Mouse (Mus musculus) mature B cell (primary cell): Measurements from ENCODE around the gene Igf1r.

Experiments
- in situ Hi-C: fragments of 300-500 bp; cut with MboI; formaldehyde crosslinking; loops from 2 replicates; pipeline ENCODE4 v1.14.3; 2019

The Igf1r gene

DNA sequence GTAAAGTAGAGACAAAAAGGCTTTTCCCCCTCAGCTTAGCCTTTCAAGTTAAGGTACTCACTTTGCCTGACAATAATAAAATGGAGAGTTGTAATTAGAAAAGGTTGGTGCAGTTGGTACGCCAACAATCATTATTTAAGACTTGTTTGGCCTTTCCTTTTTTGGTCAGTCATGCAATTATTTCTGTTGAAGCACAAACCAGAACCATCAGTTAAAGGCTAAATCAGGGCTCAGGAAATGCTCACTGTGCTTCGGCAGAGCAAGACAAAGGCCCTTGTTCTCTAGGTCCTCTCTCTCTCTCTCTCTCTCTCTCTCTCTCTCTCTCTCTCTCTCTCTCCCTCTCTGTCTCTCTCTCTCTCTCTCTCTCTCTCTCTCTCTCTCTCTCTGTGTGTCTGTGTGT lies 165.4 kb downstream of the Igf1r start:
- in situ Hi-C loops, result no loop called here

- in situ Hi-C loops, result no loop called here
Observed at GRCm38 (mm10) chr7:68119605-68120004, 167.0 kb downstream of the Igf1r start.

GRCm38 (mm10) chr7:68122418-68122817 lies 169.8 kb downstream of the Igf1r start:
- in situ Hi-C loops, result no loop called here

DNA sequence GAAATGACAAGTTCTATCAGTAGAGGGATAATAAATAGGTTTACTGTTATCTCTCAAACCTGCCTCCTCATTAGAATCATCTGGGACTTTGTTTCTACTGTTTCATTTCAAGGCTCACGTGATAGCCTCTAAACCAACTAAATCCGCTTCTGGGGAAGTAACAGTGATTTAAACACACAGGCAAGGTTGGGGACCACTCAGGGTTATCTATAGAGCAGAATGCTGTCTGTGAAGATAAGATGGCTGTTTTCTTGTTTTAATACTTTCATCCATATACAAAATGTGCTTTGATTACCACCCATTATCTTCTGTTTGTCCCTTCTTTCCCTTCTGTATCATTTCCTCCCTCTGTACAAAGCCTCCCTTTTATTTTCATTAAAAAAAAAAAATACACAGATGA lies 172.7 kb downstream of the Igf1r start:
- in situ Hi-C loops, result no loop called here

- in situ Hi-C loops, result no loop called here
Observed at GRCm38 (mm10) chr7:68127799-68128261, 175.2 kb downstream of the Igf1r start.

DNA sequence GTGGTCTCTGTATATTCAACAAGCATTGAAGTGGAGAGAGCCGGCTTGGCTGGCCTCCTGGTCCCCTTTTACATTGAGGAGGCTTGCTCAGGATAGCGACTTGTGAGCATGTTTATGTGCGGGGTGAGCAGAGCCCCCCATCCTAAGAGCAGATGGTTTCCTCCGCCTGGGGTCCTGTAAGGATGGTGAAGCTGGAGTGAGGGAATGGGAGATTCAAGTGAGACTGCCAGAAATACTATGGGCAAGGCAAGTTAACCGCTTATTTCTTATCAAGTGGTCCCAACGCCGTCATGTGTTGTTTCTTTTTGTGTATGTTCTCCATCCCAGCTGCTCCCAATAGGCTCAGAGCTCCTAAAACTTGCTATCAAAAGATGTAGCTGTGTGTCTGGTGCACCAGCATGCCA lies 175.6 kb downstream of the Igf1r start:
- in situ Hi-C loops, result no loop called here

DNA sequence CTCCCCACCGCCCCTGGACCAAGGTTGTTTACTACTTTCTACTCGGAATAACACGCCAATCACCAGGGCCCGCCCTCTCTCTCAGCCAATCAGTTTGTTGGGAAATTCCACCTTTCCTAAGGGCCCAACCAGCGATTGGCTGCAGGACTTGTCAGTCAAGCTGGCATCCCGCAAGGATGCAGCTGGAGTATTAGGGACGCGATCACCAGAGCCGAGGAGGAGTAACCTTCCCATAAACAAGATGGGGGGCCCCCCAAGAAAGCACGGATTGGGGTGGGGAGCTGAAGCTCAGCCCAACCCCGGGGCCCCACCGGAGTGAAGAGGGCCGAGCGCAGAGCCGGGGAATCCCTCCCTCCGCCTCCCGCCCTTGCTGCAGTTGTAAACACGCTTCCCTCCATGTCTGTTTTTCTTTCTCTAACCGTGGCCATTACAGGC lies 176.5 kb downstream of the Igf1r start:
- in situ Hi-C loops, result no loop called here

DNA sequence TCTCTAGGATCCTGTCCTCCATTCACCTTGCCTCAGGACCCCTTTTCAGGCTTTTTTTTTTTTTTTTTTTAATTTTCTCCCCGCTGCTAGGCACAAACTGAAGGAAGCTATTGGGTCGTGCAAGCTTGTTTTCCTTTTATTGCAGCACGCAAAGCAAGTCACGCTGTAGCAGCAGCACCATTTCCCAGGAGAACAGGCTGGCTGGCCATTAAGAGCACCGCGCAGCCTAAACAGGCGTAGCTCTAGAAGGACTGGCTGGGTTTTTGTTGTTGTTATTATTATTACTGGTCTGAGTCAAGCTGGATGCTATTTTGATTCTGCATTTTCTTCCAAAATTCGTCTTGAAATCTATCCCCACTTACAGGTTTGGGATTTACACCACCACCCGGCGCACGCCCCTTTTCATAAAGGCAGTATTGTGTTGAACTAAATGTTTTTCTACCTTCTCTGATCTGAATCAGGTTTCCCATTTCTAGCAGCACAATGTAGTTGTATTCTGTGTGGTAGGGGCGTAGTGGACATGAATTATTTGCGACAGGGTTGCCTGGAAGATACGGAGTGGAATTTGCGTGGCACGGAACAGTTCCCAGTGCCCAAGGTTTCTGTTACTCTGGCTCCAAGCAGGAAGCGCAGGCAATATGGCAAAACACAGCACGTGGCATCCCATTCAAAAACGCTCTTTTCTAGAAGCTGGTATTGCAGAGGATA lies 177.1 kb downstream of the Igf1r start:
- in situ Hi-C loops, result no loop called here

- in situ Hi-C loops, result no loop called here
Observed at GRCm38 (mm10) chr7:68130950-68131580, 178.4 kb downstream of the Igf1r start.

DNA sequence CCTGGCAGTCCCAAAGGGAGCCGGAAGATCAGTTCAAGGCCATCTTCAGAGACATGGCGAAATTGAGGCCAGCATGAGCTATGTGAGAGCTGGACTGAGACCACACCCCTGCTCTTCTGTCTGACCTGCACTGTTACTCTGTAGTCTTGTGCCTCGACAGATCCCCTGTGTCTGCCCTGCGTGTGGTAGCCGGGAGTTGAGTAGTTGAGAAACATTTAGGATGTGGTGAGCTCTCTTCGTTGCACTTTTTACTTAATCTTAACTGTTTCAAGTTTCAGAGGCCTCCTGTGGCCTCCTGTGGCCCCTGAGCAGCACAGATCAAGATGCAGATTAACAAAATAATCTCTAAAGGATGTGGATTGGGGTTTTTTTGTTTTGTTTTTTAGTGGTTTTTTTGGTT lies 181.1 kb downstream of the Igf1r start:
- in situ Hi-C loops, result no loop called here

- in situ Hi-C loops, result no loop called here
Observed at GRCm38 (mm10) chr7:68134948-68135347, 182.3 kb downstream of the Igf1r start.

GRCm38 (mm10) chr7:68136056-68136455 lies 183.4 kb downstream of the Igf1r start:
- in situ Hi-C loops, result no loop called here

DNA sequence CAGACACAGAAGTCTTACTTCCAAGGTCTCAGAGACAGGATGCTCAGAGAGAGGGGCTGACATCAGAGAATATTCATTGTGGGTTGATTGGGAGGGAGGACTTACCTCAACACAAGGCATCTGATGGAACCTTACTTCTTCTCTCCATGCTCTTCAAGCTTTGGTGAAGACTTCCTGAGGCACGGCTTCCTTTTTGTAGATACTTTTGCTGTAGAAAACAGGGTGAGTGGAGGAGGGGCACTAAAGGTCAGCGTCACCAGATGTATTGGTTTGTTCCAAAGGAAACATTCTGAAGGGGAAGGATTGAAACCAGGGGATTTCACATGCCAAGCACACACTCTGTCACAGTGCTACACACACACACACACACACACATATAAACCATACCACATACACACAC lies 186.8 kb downstream of the Igf1r start:
- in situ Hi-C loops, result no loop called here

DNA sequence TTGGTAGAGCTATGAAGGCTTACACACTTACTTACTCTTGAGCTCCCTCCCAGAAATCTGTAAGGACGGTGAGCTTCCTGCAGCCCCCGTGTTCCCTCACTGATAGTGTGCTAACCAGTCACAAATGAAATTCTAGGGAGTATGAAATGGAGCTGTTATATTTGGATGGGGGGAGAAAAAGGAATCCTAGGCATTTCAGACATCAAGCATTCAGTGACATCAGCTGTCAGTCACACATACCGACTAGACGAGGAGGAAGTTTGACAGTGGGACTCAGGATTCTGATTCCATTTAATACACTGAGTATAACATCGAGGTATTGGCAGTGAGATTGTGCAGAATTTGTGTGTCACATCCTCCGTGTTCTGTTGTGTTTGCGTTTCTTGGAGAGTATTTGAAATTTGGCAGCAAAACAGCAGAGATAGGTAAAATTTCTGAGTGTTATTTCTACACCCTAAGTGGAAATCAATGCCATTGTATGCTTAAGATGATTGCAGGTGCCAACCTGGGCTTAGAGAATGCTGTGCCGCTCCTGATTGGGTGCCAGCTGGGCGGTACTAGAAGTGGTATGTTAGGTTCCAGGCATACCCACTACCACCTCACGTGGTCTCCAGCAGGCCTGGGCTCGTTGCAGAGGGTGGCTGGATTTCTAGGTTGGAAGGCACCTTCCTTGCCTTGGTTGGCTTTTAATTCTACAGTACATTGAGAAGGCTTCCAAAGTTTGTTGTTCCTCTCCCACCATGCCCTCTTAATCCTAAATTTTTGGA lies 187.6 kb downstream of the Igf1r start:
- in situ Hi-C loops, result no loop called here

GRCm38 (mm10) chr7:68144266-68144665 lies 191.6 kb downstream of the Igf1r start:
- in situ Hi-C loops, result no loop called here

GRCm38 (mm10) chr7:68148297-68149048 lies 195.8 kb downstream of the Igf1r start:
- in situ Hi-C loops, result no loop called here

DNA sequence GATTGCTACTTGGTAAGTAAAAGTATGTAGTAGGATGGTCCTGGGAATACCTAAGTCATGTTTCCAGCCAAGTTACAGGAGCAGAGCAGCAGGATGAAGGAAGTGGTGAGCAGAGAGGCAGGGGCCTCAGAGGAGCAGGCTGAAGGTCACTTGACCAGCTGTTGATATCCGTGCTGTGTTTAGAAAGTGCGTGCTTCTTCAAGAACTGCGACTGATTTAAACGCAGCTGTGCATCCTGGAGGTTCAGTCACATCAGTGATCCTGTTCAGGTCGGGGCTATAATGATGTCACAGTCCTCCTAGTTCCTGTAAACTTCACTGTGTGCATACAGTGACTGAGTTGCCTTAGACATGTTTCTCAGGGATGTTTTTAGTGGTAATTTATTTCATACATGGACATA lies 199.3 kb downstream of the Igf1r start:
- in situ Hi-C loops, result no loop called here

DNA sequence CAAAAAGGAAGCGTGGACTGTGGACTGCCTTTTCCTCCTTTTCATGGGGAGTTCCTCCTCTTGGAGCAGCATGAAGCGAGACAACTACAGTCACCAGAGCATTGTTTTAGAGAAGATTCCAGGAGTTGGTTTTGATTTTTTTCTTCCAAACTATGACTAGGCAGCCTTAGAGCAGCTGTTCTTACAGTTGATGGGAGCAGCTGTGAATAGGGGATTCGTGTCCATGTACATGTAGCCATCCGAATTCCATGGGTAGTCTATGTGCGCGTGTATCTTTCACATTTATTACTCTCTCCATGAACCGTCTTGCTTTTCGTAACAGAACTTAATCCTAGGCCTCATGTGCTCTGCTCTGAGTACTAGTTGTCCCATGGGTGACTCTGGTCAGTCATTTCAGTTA lies 199.8 kb downstream of the Igf1r start:
- in situ Hi-C loops, result no loop called here

GRCm38 (mm10) chr7:68153269-68153668 lies 200.6 kb downstream of the Igf1r start:
- in situ Hi-C loops, result no loop called here

DNA sequence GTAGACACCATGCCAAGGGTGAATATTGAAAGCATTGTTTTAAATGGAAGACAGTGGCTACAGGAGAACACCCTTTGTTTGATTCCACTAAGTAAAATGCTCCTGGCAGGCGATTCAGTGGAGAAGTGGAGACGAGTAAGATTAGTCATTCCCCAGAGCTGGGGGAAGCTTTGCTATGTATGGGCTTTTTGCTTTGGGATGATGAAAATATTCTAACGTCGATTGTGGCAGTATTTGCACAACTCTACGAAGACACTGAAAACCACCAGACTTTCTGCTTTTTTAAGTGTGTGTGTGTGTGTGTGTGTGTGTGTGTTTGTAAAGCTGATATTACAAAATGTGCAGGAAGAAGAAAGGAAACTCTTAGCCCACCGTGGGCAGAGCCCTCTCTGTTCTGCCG lies 202.0 kb downstream of the Igf1r start:
- in situ Hi-C loops, result no loop called here

DNA sequence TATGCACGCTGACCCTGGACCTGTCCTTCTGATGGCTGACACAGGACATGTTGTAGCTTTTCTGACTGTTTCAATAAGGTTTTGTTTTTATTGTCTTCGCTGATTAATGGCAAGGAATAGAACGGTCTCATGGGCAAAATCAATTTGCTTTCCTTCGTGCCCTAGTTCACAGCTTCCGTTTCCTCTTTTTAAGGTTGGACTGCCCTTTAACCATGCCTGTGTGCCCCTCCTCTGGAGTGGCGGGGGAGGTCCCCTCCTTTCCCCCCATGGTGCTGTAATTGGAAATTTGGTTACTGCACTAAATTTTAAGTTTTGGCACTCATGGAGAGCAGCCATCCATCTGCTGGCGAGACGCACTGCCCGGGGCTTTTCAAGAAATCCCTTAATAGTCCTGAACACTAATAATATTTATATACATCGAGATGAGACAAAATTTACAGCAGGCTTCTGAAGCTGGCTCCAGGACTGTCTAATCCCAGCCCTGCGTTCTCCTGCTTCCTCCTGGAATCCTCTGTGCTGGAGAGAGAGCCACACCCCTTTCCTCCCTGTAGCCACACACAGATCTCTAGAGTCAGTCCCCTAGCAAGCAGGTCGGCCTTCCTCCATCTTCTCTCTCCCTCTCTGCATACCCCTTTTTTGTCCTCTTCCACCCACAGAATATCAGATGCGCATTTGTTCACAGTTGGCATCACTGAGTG lies 207.6 kb downstream of the Igf1r start:
- in situ Hi-C loops, result no loop called here

GRCm38 (mm10) chr7:68164074-68164473 lies 211.4 kb downstream of the Igf1r start:
- in situ Hi-C loops, result no loop called here
